Mouse (Mus musculus): ENCODE results near the gene Vmn1r185.
"Not testable (repeated sequence)": the region's sequence is repeated elsewhere in the genome, so short reads cannot be mapped to it uniquely, and the experiment has no call there.

Gene Vmn1r185

DNA sequence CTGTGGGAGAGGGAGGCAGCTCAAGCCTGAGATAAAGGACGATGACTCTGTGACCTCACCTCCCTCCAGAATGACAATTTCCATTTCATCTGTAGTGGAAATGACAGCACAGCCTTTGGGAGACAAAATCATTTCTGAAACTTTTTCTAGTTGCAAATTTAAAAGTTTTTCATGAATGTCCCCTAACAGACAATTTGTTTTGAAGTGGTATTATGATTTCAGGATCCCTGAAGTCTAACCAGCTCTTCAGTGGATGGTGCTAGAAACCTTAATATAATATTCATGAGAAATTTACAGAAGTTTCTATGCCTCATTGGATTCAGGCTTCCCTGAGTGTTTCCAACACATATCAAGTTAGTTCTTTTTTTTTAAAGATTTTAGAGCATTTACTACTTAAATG lies at the start of gene Vmn1r185:
Gene Vmn1r185, minus strand, starts transcription at position 101 of the 400 bp plus-strand sequence.
- DNase-seq (ENCODE audit: low spot score in 2 of 2), result not testable (repeated sequence)

DNA sequence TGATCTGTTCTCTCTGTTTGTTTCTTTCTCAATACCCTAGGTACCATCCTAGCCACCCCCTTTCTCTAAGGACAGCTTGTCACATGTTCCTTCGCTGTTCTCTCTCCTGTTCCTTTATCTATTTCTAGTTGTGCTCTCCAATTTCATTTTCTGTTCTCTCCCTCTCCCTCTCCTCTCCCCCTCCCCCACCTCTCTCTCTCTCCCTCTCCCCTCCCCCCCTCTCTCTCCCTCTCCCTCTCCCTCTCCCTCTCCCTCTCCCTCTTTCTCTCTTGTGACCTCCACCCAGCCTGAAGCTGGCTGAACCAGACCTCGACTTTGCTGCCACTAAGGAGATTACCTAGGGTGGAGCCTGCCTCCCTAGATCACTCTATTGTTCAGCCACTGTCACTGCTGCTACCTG lies 49.2 kb upstream of the Vmn1r185 start:
- DNase-seq (ENCODE audit: low spot score in 2 of 2), result not testable (repeated sequence)

DNA sequence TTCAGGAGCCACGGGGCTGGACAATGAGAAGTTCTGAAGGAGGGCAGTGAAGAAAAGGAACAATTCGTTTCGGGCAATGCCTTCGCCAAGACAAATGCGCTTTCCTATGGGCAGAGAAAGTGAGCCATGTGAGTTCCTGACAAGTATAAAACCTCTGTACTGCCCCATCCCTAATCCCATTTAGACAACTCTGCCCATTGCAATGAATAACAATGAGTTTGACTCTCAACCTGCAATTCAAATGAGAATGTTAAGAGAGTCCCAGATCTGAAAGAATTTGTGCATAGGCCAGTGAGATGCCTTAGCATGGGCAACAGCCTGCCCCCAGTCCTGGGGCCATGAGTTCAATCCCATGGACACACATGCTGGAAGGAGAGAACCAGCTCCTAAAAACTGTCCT lies 47.7 kb upstream of the Vmn1r185 start:
- DNase-seq (ENCODE audit: low spot score in 2 of 2), result no peak

DNA sequence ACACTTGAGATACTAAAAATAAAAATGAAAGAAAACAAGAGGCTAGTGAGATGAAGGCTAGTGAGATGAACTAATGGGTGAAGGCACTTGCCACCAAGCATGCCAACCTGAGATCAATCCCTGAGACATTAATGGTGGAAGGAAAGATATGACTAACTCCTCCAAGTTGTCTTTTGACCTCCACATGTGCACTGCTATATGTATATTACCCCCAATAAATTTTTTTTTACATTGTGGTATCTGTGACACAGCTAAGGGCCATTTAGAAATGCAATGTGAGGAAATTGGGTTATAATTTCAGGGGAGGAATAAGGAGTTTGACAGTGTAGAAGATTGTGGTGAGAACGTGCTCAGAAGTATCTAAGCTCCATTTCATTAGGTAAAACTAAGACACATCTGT lies 28.5 kb downstream of the Vmn1r185 start:
- DNase-seq (ENCODE audit: low spot score in 2 of 2), result no peak

DNA sequence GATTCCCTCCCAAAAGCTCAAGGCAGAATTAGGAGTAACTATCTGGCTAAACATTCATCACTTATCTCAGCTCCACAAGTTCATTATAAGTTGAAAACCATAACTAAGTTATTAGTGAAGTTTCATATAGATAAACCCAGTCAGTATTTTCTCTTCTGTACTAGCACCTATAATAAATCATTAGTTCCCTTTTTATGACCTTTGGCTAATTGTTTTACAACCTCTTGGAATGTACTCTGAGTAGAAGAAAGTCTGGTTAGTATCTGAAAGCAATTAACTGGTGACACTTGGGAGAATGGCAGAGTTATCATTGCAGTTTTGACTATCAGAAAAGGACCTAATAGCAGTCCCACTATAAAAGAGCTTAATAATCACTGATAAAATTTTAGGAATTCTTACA lies 29.2 kb downstream of the Vmn1r185 start:
- DNase-seq (ENCODE audit: low spot score in 2 of 2), result no peak

Measured in left cerebral cortex, adult 9 months (tissue).